Mouse (Mus musculus) monocyte, adult 59 days (primary cell): ENCODE measurements around the gene Glt8d1. TPM values are rescaled to one million over a fixed set of nuclear protein-coding genes. Genes with fewer than 3 reads are reported as not detected.

Source experiments
- total RNA-seq, 2 experiments: library from RNA; stranded (reverse); gene quantifications; one replicate each; pipeline ENCODE4 v1.2.4; 2023

Gene Glt8d1
- 10 to 100 TPM; 25.2 to 28.1 TPM for total RNA-seq

GRCm38 (mm10) chr14:31001307-31002205 lies at the start of gene Glt8d1, which contains the start of gene Spcs1:
TSS of gene Glt8d1 (plus strand) at chr14:31001400.
TSS of gene Spcs1 (minus strand) at chr14:31001672.

GRCm38 (mm10) chr14:31018860-31019291 lies 17.7 kb downstream of the Glt8d1 start, which contains the start of the genes Pbrm1 and Gnl3:
TSS of gene Pbrm1 (plus strand) at chr14:31019138.
TSS of gene Gnl3 (minus strand) at chr14:31019152.

Other genes starting within 250 kb of the Glt8d1 start
- 10 to 100 TPM; 33.2 to 34.0 TPM for gene Tmem110, start 175.8 kb upstream of the Glt8d1 start, total RNA-seq
- gene Mustn1, start 122.2 kb upstream of the Glt8d1 start, total RNA-seq: 1 to 10 TPM; 3.3 to 3.7 TPM
- gene Itih4, start 114.9 kb upstream of the Glt8d1 start, total RNA-seq: under 1 TPM in 1 of 2 experiments, not detected in 1; 0.16 TPM
- gene Itih3, start 77.6 kb upstream of the Glt8d1 start, total RNA-seq: not detected
- gene Itih1, start 58.1 kb upstream of the Glt8d1 start, total RNA-seq: not detected
- gene Nek4, start 50.0 kb upstream of the Glt8d1 start, total RNA-seq: 1 to 10 TPM; 6.9 to 7.4 TPM
- gene Spcs1, start 272 bp downstream of the Glt8d1 start, total RNA-seq: 100 to 1,000 TPM; 100 to 102 TPM
- 10 to 100 TPM; 58.5 to 59.8 TPM for gene Pbrm1, start 17.7 kb downstream of the Glt8d1 start, total RNA-seq
- gene Gnl3, start 17.8 kb downstream of the Glt8d1 start, total RNA-seq: 100 to 1,000 TPM; 136 to 157 TPM
- 10 to 100 TPM; 30.5 to 39.4 TPM for gene Smim4, start 127.6 kb downstream of the Glt8d1 start, total RNA-seq
- gene Nt5dc2, start 129.7 kb downstream of the Glt8d1 start, total RNA-seq: 1 to 10 TPM; 3.0 to 5.5 TPM
- 1 to 10 TPM; 3.8 to 6.0 TPM for gene Stab1, start 167.2 kb downstream of the Glt8d1 start, total RNA-seq
- gene Tnnc1, start 206.9 kb downstream of the Glt8d1 start, total RNA-seq: not detected
- gene Nisch, start 215.5 kb downstream of the Glt8d1 start, total RNA-seq: 100 to 1,000 TPM; 224 to 226 TPM
- gene Sema3g, start 216.5 kb downstream of the Glt8d1 start, total RNA-seq: not detected
- 10 to 100 TPM; 10.6 TPM for gene Phf7, start 249.9 kb downstream of the Glt8d1 start, total RNA-seq